Mouse (Mus musculus) heart, postnatal 0 days (tissue): Measurements from ENCODE around the gene Zfp362. TPM values are rescaled to one million over a fixed set of nuclear protein-coding genes. Genes with fewer than 3 reads are reported as not detected.

ENCODE experiments used
- ATAC-seq: fragments of 200-750 bp; cut with Nextera tagmentation; 2 replicates; pipeline ENCODE4 v1.8.0; 2017; ENCODE audit warnings: low read depth, moderate number of reproducible peaks, moderate library complexity; ENCODE audit not compliant: insufficient read depth
- DNase-seq: peaks from one replicate; pipeline ENCODE4 v3.0.0-alpha.2; 2016; ENCODE audit warnings: low spot score
- H3K27ac ChIP-seq: fragments of 300-500 bp; sonication (generic); 2 replicates; pipeline ENCODE4 v1.5.1; 2014; ENCODE audit warnings: low read depth, mild to moderate bottlenecking
- H3K27me3 ChIP-seq: fragments of 300-500 bp; sonication (generic); 2 replicates; pipeline ENCODE4 v1.6.1; 2014; ENCODE audit warnings: low read length, mixed read lengths; ENCODE audit not compliant: control insufficient read depth, insufficient read depth
- H3K36me3 ChIP-seq: fragments of 300-500 bp; sonication (generic); replicated peaks from 2 replicates; pipeline ENCODE4 v1.6.1; 2014; ENCODE audit warnings: low read length, mixed read lengths; ENCODE audit not compliant: control insufficient read depth, insufficient read depth
- H3K4me1 ChIP-seq: fragments of 300-500 bp; sonication (generic); 2 replicates; pipeline ENCODE4 v1.6.1; 2014; ENCODE audit warnings: antibody characterized with exemption; ENCODE audit not compliant: control insufficient read depth, insufficient read depth
- H3K4me2 ChIP-seq: fragments of 300-500 bp; sonication (generic); 2 replicates; pipeline ENCODE4 v1.6.1; 2014; ENCODE audit warnings: low read depth, mild to moderate bottlenecking, low read length, moderate library complexity
- H3K4me3 ChIP-seq: fragments of 300-500 bp; sonication (generic); 2 replicates; pipeline ENCODE4 v1.5.1; 2014; ENCODE audit warnings: low read depth, low read length
- H3K9ac ChIP-seq: fragments of 300-500 bp; sonication (generic); replicated peaks from 2 replicates; pipeline ENCODE4 v1.6.1; 2014; ENCODE audit warnings: low read depth, low read length, mixed read lengths
- H3K9me3 ChIP-seq: fragments of 300-500 bp; sonication (generic); replicated peaks from 2 replicates; pipeline ENCODE4 v1.6.1; 2016; ENCODE audit warnings: low read length; ENCODE audit not compliant: control insufficient read depth
- CTCF ChIP-seq: IDR thresholded peaks from 2 replicates; pipeline ENCODE4 v1.5.1; 2016; ENCODE audit warnings: antibody characterized with exemption, control low read depth, low read depth
- EP300 ChIP-seq: IDR thresholded peaks from 2 replicates; pipeline ENCODE4 v1.6.1; 2016; ENCODE audit warnings: antibody characterized with exemption, low read depth
- WGBS: fragments of 180-500 bp; shearing (Covaris S2); extraction: QIAGEN DNeasy Blood & Tissue Kit; methylation state at CpG from one replicate; pipeline ENCODE4 v1.1.7; 2014; 5-methylcytosine and 5-hydroxymethylcytosine counted together
- polyA plus RNA-seq: library from polyadenylated mRNA; unstranded; fragments of >200 nt; fragmentation: Nextera tagmentation; extraction: Ambion mirVana; gene quantifications from 2 replicates; pipeline ENCODE4 v1.2.1, GENCODE M21; 2015
- total RNA-seq: library from RNA; depleted of rRNA; stranded (reverse); fragments of >200 nt; gene quantifications from 2 replicates; pipeline ENCODE4 v1.2.3, GENCODE M21; 2014; ENCODE audit warnings: low replicate concordance

The Zfp362 gene
- total and polyA plus RNA-seq, 2 experiments from 2014 or later, result 10.8 to 11.6 TPM

DNA sequence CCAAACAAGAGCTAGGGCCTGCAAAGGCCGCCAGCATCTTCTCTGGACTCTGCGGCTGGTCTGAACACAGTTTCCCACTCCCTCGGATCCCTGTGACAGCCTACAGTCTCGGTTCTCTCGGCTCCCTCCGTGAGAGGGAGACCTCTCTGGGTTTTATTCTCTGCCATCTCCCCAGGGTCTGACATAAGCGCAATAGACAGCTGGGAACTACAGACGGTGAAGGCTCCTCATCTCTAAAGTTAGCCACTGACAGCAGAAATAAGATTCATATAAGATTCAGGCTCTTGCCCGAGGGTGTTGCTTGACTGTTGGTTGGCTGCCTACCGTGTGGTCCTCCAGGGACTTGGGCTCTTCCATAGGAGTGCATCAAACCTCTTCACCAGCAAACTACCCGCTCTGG, 28.3 kb downstream of the Zfp362 start:
- no peaks in the 10 kb centered on the region for H3K27me3 ChIP-seq
- no peaks in the 10 kb centered on the region for H3K9me3 ChIP-seq
- ATAC-seq, result no peak
- H3K36me3 ChIP-seq, result peaks cover 85% of the 10 kb centered on the region
- no peak overlapping the region for H3K4me2 ChIP-seq
- no peaks in the 10 kb centered on the region for H3K4me1 ChIP-seq
- no peak overlapping the region for H3K9ac ChIP-seq
- no peak overlapping the region for H3K27ac ChIP-seq
- WGBS, result 86% methylated on average over 11 of the region's 11 CpGs
- no peak for TF ChIP-seq CTCF
- no peak for TF ChIP-seq EP300
- no peak for DNase-seq
- H3K4me3 ChIP-seq, result no peak overlapping the region

GRCm38 (mm10) chr4:128776568-128777289, 29.1 kb downstream of the Zfp362 start:
- WGBS, result 41% methylated on average over 20 of the region's 20 CpGs
- Histone ChIP-seq H3K9me3 (no peaks in the 10 kb centered on the region), H3K9ac (no peak overlapping the region), H3K4me1 (no peaks in the 10 kb centered on the region), H3K27me3 (no peaks in the 10 kb centered on the region), H3K27ac (no peak overlapping the region), H3K4me3 (no peak overlapping the region), H3K36me3 (peaks cover 77% of the 10 kb centered on the region), H3K4me2 (no peak overlapping the region)
- DNase-seq (peak; percentile 45), ATAC-seq (peak; percentile 46)
- TF ChIP-seq CTCF (peak; percentile 97), EP300 (no peak)

GRCm38 (mm10) chr4:128774467-128774866, 31.4 kb downstream of the Zfp362 start:
- Histone ChIP-seq H3K9ac (no peak overlapping the region), H3K4me3 (no peak overlapping the region), H3K4me1 (0 out of 2 replicates have a peak, but pooled peaks cover 9% of the 10 kb centered on the region), H3K27me3 (no peaks in the 10 kb centered on the region), H3K27ac (no peak overlapping the region), H3K9me3 (no peaks in the 10 kb centered on the region), H3K36me3 (peaks cover 56% of the 10 kb centered on the region), H3K4me2 (no peak overlapping the region)
- TF ChIP-seq CTCF (peak; percentile 61), EP300 (no peak)
- ATAC-seq (no peak), DNase-seq (no peak)
- 92% methylated on average over 9 of the region's 9 CpGs for WGBS

- H3K36me3 ChIP-seq, result peaks cover 51% of the 10 kb centered on the region
- 89% methylated on average over 11 of the region's 11 CpGs for WGBS
Measured at GRCm38 (mm10) chr4:128773820-128774219, 32.0 kb downstream of the Zfp362 start.

DNA sequence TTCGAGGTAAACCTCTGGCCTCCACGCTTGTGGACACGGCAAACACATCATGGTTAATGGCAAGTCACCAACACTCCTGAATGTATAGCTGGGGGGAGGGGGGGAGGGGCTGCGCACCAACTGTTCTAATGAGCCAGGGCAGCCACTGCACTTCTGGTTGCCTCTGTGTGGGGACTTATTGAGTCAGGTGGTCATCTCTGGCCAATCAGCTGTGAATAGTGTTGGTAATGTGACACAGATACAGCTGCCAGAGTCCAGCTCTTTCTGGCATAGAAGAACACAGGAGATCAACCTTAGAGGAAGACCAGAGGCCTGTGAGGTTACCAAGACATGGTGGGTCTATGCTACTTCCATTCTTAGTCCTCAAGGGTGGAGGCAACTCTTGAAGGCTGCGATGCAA, 35.1 kb downstream of the Zfp362 start:
- TF ChIP-seq EP300 (no peak), CTCF (no peak)
- WGBS, result 87% methylated on average over 5 of the region's 5 CpGs
- ATAC-seq (no peak), DNase-seq (no peak)
- no peaks in the 10 kb centered on the region for H3K9me3 ChIP-seq
- H3K4me2 ChIP-seq, result no peak overlapping the region
- no peak overlapping the region for H3K27ac ChIP-seq
- no peak overlapping the region for H3K4me3 ChIP-seq
- H3K36me3 ChIP-seq, result peaks cover 24% of the 10 kb centered on the region
- H3K9ac ChIP-seq, result no peak overlapping the region
- H3K4me1 ChIP-seq, result 0 out of 2 replicates have a peak, but pooled peaks cover 9% of the 10 kb centered on the region
- no peaks in the 10 kb centered on the region for H3K27me3 ChIP-seq

More at GRCm38 (mm10) chr4:128773820-128774219, 32.0 kb downstream of the Zfp362 start:
- TF ChIP-seq EP300 (no peak), CTCF (no peak)
- no peaks in the 10 kb centered on the region for H3K27me3 ChIP-seq
- no peak for DNase-seq
- no peak for ATAC-seq
- H3K4me1 ChIP-seq, result 0 out of 2 replicates have a peak, but pooled peaks cover 9% of the 10 kb centered on the region
- H3K27ac ChIP-seq, result no peak overlapping the region
- H3K4me3 ChIP-seq, result no peak overlapping the region
- H3K9ac ChIP-seq, result no peak overlapping the region
- no peaks in the 10 kb centered on the region for H3K9me3 ChIP-seq
- no peak overlapping the region for H3K4me2 ChIP-seq
